Mouse (Mus musculus) C2C12 (cell line): ENCODE measurements around the gene Arhgap17.

Experiments
- CTCF ChIP-seq: IDR thresholded peaks from one replicate; pipeline ENCODE4 v1.5.1; 2011; ENCODE audit not compliant: control insufficient read depth, insufficient read depth, insufficient read length
- MAX ChIP-seq: IDR thresholded peaks from one replicate; pipeline ENCODE4 v1.6.1; 2011; ENCODE audit warnings: mild to moderate bottlenecking, control low read depth
- MYOG ChIP-seq: IDR thresholded peaks from one replicate; pipeline ENCODE4 v1.6.1; 2011; ENCODE audit not compliant: control insufficient read depth, insufficient read length; ENCODE audit errors: extremely low read depth
- USF1 ChIP-seq: IDR thresholded peaks from one replicate; pipeline ENCODE4 v1.6.1; 2011; ENCODE audit warnings: low read depth, mild to moderate bottlenecking, control low read depth, moderate library complexity

DNA sequence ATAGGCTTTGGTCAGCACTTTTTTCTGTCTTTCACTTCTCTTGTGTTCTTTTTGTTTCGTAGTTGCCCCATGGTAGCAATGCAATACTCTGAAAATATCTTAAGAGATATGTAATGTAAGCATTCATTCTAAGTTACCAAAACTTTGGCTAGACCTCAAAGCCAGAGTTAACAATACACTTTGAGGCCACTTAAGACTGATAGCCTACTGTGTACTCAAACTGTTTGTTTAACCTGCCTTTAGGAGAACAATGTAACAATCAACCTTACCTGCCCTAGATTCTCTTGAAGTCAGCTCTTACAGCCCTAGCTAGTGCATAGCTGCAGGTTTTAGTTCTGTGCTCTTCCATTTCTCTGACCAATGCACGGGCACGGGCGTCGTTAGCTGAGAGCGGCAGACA, 24.6 kb upstream of the Arhgap17 start:
- no peak for TF ChIP-seq CTCF
- TF ChIP-seq MAX, result no peak
- no peak for TF ChIP-seq USF1
- TF ChIP-seq MYOG, result no peak
